Mouse (Mus musculus) adrenal gland, adult 2 months (tissue): ENCODE data around the gene Ugt1a5. TPM values are rescaled to one million over a fixed set of nuclear protein-coding genes. Genes with fewer than 3 reads are reported as not detected.
"Not testable (repeated sequence)": the region's sequence is repeated elsewhere in the genome, so short reads cannot be mapped to it uniquely, and the experiment has no call there.

Experiments
- DNase-seq: peaks from one replicate; pipeline ENCODE4 v3.0.0; 2021
- polyA plus RNA-seq: library from polyadenylated mRNA; depleted of rRNA; stranded (reverse); fragments of >200 nt; gene quantifications from 2 replicates; pipeline ENCODE4 v1.2.3, GENCODE M21; 2012
- total RNA-seq, 2 experiments: library from RNA; stranded (reverse); gene quantifications; 2 replicates each; pipeline ENCODE4 v1.2.3; 2021

Gene Ugt1a5
- total and polyA plus RNA-seq, 3 experiments = 0.11 to 0.29 (median 0.14) TPM

DNA sequence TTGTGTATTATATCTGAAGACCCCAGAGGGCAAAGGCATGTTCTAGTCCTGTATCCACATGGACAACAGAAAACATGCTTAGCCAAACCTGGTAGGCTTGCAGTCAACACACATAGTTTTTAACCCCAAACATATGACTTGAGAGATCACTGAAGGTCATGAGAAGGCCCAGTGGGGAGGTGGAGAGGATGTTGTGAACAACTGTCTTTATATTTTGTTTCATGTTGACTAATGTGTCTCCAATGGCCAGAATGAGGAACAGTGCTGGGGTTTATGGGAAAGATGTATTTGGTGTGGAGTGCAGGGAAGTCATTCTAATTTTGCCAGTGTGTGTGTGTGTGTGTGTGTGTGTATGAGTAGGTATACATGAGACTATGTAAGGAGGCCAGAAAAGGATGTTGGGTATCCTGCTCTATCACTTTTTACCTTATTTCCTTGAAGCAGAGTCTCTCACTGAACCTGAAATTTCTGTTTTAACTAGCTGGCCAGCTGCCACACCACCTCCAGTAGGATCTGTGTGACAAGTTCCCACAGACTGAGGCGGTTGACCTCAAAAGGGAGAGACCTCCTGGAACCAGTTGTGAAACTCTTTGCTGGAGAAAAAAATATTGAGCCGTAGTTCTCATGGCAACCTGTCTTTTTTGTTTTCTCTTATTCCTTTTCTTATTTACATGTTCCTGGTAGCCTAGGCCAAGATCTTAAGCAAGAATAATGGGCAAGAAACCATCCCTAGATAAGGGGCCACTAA, 58.4 kb downstream of the Ugt1a5 start:
- DNase-seq = peak; percentile 66

DNA sequence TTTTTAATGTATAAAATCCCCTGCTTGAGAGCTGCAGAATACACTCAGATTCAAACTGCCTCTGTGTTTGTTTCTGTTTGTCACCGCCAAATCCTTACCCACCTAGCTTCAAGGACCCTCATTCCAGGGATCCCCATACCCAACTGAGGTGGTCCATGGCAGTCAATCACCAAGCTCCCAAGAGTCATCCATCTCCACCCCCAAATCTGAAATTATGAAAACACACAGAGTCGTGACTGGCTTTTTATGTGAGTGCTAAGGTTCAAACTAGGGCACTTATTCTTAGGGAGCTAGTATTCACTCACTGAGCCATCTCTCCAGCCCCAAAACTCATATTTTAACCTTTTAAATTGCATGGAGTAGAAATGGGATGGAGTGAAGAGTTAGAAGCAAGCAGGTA, 59.5 kb downstream of the Ugt1a5 start:
- not testable (repeated sequence) for DNase-seq

DNA sequence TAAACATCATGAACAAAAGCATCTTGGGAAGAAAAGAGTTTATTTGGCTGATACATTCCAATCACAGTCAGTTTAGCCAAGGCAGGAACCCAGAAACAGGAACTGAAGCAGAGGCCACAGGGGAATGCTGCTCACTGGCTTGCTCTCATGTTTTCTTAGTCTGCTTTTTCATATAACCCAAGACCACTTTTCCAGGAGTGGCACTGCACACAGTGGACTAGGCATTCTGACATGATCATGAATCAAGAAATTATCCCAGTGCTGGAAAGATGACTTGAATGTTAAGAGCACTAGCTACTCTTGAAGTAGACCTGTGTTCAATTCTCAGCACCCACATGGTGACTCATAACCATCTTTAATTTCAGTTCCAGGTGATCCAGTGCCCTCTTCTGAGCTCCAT, 59.9 kb downstream of the Ugt1a5 start:
- DNase-seq = no peak

DNA sequence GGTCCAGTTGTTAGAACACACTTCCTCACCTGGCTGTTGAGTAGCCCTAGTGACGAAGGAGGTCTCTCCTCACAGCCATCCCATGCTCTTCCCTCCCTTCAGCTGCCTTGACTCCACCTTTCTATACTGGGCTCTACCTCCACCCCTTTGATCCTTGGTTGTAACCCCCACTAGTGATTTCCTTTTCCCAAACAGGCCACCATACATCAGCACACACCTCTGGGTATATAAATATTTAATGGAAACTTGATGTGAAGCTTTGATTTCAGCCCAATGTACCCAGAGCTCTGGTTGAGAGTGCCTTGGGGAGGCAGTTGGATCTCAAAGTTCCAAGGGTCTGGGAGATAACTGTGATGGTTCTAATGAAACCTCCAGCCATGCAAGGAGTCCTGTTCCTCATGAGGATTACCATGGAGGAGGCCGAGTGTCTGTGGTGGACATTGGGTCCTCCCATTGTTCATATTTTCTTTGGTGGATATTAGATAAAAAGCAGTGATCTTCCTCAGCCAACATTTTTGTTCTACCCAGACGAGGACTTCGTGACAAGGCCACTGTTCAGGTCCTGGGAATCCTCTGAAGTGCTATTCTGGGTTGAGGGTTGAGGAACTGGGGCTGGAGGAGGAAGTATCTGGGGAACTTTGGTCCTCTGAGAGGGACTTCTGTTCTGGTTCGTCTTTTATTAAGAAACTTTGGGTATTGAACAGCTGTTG, 61.0 kb downstream of the Ugt1a5 start, which contains the start of gene Mroh2a:
Mroh2a (plus strand) TSS at position 317 of the 710 bp plus-strand sequence.
- DNase-seq = no peak

DNA sequence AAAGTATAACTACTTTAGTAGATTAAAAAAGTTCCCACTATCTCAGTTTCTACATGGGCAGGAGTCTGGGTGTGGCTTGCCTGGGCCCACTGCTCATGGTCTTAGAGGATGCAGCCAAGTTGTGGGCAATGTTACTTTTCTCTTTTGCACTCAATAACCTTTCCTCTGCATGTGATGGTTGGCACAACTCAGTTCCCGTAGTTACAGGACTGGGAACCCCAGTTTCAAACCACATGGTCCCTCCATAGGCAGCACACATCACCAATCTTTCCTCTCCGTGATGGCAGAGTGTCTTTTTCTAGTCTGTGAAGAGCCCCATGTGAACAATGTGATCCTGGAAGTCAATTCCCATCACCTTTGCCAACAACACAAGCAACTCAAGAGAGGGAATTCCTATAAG, 61.7 kb downstream of the Ugt1a5 start:
- DNase-seq = no peak

DNA sequence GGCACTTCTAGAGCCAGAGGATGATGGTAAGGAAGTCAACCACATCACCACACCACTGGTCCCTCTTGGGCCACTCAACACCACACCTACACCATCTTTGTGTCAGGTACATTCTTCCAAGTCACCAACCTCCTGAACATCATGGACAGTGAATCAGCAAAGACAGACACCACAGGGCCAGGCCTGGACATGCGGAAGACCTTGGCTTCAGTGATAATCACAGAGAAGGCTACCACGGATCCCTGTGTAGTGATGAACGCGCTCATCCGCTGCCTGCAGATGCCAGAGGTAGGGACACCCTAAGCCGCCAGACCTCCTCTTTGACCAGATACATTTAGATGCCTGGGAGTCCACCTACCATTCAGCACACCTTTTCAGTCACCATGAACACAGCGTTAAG, 62.3 kb downstream of the Ugt1a5 start:
- no peak for DNase-seq

DNA sequence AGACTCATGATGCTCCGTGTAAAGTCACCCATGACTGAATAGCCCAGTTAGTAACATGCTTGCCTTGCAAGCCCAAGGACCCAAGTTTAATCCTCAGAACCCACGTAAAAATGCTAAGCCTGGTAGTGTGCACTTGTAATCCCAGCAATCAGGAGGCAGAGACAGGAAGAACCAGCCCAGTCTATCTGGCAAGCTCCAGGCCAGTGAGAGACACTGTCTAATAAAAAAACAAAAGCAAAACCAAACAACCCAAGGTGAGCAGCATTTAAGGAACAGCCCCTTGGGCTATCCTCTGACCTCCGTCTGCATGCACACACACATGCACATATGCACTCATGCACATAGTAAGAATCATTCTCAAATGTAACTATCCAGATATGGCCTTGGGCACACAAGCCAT, 63.8 kb downstream of the Ugt1a5 start:
- no peak for DNase-seq

DNA sequence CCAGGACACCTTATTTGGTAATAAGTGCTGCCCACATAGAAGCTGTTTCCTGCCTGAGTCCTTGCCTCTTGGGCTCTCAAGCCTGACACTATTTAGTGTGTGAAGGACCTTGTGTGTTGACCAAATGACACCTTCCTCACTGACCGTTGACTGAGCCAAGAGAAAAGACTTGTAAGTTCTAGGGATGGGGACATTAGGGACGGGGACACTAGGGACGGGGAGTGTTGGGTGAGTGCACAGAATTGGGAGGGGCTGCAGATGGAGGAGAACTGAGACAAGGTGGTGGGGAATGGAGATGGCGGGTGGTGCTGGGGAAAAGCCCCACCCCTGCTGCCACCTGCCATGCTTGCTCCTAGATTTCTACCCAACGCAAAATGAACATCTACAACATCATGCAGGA, 64.2 kb downstream of the Ugt1a5 start:
- no peak for DNase-seq

DNA sequence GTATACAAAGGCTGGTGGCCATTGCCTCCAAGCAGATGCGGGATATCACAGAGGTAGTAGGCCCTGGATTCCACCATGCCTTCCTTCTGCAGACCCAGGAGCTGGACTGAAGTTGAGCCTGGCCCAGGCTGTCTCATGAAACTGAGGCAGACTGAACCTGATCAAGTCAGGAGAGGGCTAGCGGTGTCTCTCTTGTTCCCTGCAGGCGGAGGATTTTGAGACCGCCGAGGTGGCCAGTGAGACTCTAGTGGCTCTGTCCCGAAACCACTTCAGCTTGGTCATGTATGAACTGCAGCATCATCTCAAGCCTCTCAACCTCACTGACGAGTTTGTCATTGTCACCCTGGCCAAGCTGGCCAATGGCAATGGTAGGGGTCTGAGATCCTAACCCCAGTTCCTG, 64.6 kb downstream of the Ugt1a5 start:
- no peak for DNase-seq

DNA sequence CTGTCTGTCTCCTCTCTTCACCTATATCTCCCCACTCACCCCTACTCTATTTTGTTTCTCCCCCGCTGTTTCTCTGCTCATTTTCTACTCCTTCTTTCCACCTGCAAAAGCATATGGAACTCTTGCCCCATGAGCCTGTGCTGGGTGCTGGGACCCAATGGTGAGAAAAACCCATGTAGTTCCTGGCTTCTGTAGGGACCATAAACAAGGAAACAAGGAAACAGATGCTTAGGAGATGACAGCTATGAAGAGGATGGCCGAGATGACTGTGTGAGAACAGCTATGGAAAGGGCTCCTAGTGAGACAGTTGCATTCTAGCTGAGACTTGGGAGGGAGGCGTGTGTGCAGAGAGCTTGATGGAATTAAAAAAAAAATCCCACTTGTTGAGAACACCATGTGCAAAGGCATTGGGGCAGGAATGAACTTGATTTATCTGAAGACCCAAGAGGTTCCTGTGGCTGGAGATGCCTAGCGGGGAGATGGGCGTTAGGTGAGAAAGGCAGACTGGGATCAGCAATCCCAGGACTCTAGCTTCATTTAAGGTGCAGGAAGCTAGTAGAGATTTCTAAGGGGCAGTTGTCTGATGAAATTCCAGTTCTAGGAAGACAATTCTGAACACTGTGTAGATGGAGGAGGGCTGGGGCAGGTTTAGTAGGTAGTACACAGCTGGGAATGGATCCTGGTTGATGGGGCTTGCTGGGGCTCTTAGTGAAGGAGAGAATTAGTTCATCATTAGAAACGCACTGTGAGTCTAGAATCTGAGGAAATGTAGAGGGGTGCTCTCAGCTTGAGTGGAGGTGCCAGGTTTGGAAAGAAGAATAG, 65.4 kb downstream of the Ugt1a5 start:
- no peak for DNase-seq

DNA sequence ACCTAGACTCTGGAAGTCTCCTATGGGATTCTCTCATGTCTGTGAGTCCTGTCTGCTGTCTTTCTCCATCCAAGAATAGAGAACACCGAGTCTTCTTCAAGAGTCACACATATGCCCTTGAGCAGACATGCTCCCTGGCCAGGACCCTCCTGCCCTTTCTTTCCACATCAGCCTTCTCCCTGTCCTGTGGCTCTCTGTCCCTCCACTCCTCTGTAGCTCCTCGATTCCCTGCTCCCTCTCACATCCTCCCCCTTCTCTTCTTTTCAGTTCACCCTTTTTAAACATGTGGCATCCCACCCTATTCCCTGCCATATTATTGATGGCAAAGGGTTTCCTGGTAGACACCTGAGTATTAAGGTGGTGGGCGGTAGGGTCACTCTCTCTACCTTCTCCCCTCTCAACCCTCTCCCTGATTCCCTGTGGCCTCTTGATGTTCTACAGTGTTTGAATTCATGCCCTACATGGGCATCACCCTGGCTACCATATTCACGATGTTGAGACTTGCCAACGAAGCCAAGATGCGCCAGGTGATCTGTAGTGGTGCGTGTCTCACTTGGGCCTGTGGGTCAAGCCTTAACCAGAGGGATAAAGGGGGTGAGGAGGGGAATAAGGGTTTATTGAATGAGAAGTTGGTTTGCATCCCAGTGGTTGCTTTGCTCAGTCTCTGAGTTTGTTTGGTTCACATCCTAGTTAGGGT, 66.1 kb downstream of the Ugt1a5 start:
- no peak for DNase-seq

DNA sequence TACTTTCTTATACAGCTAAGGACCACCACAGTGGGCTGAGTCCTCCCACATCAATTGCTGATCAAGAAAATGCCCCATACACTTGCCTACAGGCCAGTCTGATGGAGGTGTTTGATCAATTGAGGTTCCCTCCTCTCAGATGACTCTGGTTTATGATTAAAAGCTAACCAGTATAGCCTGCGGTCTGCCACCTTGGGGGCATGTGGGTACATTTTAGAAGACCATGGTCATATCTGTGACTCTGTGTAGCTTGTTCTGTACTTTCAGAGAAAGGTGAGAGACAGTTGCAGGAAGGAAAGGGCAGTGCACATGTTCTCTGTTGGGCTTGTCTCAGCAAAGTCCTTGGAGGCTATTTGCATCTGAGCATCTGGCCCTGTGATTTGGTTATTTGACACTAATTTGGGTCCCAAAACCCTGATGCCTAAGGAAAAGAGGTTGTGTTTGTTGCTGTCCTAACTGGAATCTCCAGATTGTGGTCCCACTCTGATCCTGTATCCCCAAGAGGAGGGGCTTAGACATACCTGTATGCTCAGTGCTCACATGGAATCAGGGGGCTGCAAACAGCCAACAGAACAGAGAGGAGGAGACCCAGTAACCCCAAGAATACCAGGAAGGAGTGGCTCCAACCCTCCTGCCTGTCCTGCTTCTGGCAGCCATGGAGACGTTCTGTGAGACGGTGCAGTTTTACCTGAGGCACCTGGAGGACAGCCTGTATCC, 67.0 kb downstream of the Ugt1a5 start:
- DNase-seq = no peak

DNA sequence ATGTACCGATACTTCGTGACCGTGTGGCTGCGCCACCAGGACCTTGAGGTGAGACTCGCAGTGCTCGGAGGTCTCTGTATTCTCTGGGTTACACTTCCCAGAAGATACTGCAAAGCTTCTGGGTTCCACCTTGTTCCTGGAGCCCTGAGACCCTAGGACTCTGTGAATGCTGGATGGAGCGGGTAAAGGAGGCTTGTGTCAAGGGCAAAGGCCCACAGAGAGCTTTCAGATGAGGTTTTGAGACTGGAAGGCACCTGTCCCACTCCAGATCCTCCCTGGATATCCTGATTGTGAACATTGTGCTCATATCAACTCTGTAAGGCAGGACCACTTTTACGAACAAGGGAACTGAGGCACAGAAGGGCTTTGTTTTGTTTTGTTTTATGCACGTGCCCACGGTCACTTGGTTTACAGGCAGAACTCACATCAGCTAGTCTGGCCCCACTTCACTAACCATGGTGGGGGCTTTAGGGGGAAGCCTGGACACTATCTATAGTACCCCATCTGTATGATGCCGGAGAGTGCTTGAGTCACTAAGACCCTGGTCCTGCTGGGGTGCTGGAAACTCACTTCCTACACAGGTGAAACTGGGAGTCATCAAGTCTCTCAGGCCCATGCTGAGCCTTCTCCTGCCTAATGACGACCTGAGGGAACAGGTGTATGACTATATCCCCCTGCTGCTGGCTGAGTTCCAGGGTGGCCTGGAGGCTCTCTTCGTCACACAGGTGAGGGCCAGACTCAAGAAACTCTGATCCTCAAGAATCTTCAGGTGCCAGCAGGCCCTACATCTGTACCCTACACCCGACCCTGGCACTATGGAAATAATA, 67.8 kb downstream of the Ugt1a5 start:
- DNase-seq = no peak

DNA sequence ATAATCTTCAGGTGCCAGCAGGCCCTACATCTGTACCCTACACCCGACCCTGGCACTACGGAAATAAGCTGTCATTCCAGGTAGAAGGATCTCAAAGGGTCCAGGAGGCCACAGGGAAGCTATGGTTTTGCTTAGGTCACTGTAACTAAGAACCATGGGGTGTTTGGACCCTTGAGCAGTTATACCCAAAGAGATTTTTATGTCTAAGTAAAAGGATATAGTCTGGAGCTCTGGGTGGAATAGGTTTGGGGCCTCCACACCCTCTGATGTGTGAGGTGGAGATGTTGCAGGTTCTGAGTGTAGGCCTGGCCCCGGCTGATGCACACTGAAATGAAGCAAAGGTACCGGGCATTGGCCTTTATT, 68.4 kb downstream of the Ugt1a5 start:
- no peak for DNase-seq

DNA sequence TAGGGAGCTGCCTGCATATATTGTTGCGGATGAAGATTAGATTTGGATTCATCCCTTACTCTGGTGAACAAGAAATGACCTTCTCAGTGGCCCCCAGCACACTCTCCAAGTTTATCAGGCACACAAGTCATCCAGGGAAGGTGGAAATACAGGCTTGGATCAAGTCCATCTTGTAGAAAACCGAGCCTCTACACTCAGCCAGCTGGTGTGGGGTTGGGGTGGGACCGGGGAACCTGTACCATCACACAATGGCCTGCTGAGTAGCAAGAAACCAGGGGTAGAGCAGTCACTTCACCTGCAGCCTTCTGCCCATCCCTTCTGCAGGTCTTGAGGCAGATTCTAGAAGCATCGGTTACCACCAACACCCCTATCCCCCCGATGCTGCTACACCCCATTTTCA, 68.8 kb downstream of the Ugt1a5 start:
- DNase-seq = no peak

DNA sequence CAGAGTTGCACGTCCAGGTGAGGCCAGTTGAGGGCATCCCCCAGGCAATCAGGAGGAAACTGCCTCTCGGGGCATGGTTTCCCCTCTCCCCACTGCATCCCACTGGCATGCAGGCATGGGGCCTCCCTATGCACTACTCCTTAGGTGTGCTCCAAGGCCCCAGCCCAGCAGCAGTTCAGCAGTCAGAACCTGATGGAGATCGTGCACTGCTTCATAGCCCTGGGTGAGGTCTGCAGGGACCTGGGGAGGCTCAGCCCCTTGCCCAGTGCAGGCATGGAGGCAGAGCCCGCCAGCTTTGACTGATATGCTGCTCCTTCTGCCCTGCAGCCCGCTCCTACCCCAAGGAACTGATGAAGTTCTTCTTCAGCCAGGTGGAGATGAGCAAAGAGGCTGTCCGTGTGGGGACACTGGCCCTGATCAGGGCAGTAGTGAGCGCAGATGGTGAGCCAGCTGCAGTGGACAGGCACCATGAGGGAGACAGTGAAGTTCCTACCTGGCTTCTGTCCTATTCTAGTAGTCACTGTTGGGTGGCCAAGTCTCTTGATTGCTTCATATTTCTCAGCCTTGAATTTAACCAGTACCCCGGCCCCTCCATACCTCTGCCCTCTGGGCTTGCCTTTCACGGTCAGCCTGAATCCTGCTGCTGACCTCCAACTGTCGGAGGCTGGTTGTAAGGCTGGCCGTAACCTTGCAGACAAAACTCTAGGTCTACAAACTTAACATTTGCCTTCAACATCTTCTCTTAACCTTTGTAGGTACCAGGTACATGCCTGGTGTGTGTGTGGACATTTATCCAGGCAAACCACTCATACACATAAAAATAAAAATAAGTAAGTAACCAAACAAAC, 69.5 kb downstream of the Ugt1a5 start:
- DNase-seq = no peak

DNA sequence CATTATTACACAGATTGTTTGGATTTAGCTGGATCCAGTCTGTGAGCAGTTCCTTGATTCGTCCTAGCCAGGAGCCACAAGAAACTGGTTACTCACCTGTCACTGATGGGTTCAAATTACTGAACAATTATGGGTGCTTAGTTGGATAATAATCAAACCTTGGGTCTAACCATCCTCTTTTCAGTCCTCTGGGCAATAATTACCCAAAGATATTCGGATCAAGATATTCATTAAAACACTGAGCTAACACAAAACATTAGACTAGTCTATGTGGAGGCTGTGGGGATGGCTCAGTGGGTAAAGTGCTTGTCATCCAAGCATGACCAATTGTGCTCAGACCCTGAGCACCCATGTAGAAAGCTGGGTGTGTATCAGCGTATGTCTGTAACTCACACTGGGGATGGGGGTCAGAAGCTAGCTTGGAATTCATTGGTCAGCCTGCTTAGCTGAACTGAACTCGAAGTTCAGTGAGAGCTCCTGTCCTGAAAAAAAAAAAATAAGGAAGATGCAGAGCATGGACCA, 70.1 kb downstream of the Ugt1a5 start:
- no peak for DNase-seq

DNA sequence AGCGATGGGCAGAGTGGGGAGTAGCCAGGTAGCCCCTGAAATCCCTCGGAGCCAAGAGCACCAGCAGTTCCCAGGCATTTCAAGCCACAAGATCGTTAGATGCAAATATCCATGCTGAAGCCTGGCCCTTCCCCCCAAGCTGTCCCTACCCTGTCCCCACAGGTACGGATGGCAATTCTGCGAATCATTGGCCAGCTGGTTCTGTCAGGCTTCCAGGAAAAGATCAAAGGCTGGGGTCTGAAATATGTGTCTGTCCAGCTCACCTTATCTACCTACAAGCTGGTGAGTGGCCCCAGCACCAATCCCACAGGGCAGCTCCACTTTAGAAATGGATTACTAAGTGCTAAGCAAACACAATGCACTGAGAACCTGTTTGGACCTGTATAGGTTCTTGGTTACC, 71.5 kb downstream of the Ugt1a5 start:
- no peak for DNase-seq

DNA sequence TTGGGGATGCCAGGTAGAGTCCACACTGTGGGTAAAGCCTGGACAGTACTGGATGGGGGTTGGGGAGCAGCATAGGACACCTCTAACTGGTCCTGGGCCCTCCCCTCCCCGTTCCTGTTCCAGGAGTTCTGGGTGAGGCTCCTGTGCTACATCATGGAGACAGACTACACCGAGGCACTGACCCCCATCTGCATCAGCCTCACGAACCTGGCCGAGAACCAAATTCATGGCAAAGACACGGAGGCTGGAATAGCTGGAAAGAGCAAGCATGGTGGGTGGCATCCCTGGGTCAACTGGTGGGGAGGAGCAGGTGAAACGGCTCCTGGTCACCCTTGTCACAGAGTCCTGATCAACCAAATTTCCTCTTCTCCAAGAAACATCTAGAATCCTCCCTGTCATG, 73.0 kb downstream of the Ugt1a5 start:
- no peak for DNase-seq
